Mouse (Mus musculus) heart, adult 2 months (tissue): Measurements from ENCODE around the gene St13. TPM values are rescaled to one million over a fixed set of nuclear protein-coding genes. Genes with fewer than 3 reads are reported as not detected.

Source experiments
- DNase-seq, 2 experiments: peaks; one replicate each; pipeline ENCODE4 v3.0.0; 2021
- H3K27ac ChIP-seq: fragments of 200-600 bp; 2 replicates; pipeline ENCODE4 v1.8.1; 2022
- H3K27me3 ChIP-seq: fragments of 200-500 bp; 2 replicates; pipeline ENCODE4 v1.6.1; 2012; ENCODE audit warnings: mild to moderate bottlenecking, low read length, inconsistent platforms, mixed read lengths; ENCODE audit not compliant: control insufficient read depth, insufficient read depth
- H3K36me3 ChIP-seq: fragments of 200-500 bp; 2 replicates; pipeline ENCODE4 v1.6.1; 2012; ENCODE audit warnings: low read length, inconsistent platforms; ENCODE audit not compliant: control insufficient read depth, insufficient read depth
- H3K4me1 ChIP-seq: fragments of 200-500 bp; 2 replicates; pipeline ENCODE4 v1.6.1; 2011; ENCODE audit warnings: low read length; ENCODE audit not compliant: control insufficient read depth, insufficient read depth
- H3K4me3 ChIP-seq: fragments of 200-600 bp; 2 replicates; pipeline ENCODE4 v1.8.1; 2022
- H3K79me2 ChIP-seq: fragments of 200-500 bp; replicated peaks from 2 replicates; pipeline ENCODE4 v1.6.1; 2012; ENCODE audit warnings: mild to moderate bottlenecking, inconsistent platforms, low read length, moderate library complexity, mixed read lengths; ENCODE audit not compliant: control insufficient read depth, insufficient read depth
- H3K9ac ChIP-seq: fragments of 200-500 bp; 2 replicates; pipeline ENCODE4 v1.6.1; 2012; ENCODE audit warnings: low read depth, mild to moderate bottlenecking, control low read depth, inconsistent platforms, low read length, mixed read lengths
- CTCF ChIP-seq: fragments of 200-600 bp; IDR thresholded peaks from 2 replicates; pipeline ENCODE4 v1.8.1; 2022; ENCODE audit warnings: antibody characterized with exemption, mild to moderate bottlenecking, moderate library complexity
- EP300 ChIP-seq: fragments of 200-500 bp; IDR thresholded peaks from 2 replicates; pipeline ENCODE4 v1.6.1; 2011; ENCODE audit warnings: low read depth, low read length, control low read depth; ENCODE audit not compliant: insufficient read depth
- POLR2A ChIP-seq: fragments of 200-500 bp; IDR thresholded peaks from 2 replicates; pipeline ENCODE4 v1.6.1; 2011; ENCODE audit warnings: mild to moderate bottlenecking, low read depth, low read length, control low read depth; ENCODE audit not compliant: insufficient read depth
- WGBS: fragments of 180-500 bp; shearing (Covaris S2); methylation state at CpG from one replicate; pipeline ENCODE4 v1.1.7; 2018; 5-methylcytosine and 5-hydroxymethylcytosine counted together
- intact Hi-C: fragments of 180-260 bp; cut with DNase I; formaldehyde crosslinking; loops from one replicate; pipeline ENCODE4 v1.15.1; 2025
- long read RNA-seq: library from polyadenylated mRNA; stranded (forward); transcript quantifications from one replicate; pipeline ENCODE4 v2.0.0, GENCODE M21; 2021
- polyA plus RNA-seq: library from polyadenylated mRNA; depleted of rRNA; stranded (reverse); fragments of >200 nt; gene quantifications from 2 replicates; pipeline ENCODE4 v1.2.3, GENCODE M21; 2012; rRNA removed
- total RNA-seq, 2 experiments: library from RNA; stranded (reverse); gene quantifications; 2 replicates each; pipeline ENCODE4 v1.2.3; 2021

The St13 gene
- total RNA-seq (100 to 1,000 TPM; 108 to 111 TPM), polyA plus RNA-seq (15.8 and 19.6 TPM in 2 replicates)
- long read RNA-seq, transcript St13-205 (12 exons, 3,346 nt): major isoform, 80 of 86 reads
- long read RNA-seq, partial matches to known transcripts: 2 of 86 reads
- long read RNA-seq, other reads (novel, unspliced or antisense): 4 of 86 reads

DNA sequence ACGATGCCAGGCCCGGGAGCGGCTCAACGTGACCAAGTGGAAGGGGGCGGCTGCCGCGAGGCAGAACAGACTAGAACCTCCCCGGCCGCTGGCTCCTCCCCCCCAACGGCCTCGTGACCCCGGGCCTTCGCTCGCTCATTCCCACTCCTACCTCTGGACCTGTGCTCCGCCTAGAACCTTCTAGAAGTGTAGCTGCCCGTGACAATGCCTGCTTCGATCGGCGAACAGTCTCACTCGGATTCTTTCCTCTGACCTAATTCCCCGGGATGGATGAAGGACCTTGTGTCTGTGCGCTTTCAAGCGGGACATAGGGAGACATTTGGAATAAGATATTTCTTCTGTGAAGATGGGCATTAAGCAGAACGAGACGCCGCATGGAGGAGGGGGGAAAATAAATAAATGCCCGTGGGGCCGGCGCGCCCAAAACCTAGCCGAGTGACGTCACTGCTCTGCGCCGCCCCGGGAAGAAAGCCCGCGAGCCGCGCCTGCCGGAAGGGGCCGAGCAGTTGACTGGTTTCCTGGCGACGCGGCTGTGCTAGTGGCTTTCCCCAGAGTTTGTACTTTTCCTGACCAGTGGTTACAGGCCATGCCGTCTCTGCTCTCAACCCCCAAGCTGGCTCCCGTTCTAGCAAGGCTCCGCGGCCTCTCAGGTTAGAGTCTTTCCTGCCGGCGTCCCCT lies at the start of gene St13, which contains the start of gene Xpnpep3:
St13 (minus strand) TSS at position 440 of the 678 bp plus-strand sequence.
Xpnpep3 (plus strand) TSS at position 501 of the 678 bp plus-strand sequence.
- WGBS: under 1% methylated on average over 50 of the region's 50 CpGs
- peak; percentile 97 to 100 for DNase-seq
- Histone ChIP-seq H3K27ac (peak within 1 kb of the TSS; percentile 100), H3K4me3 (peak within 1 kb of the TSS; percentile 85), H3K4me1 (peaks cover 2% of the 10 kb centered on the region), H3K27me3 (no peaks in the 10 kb centered on the region), H3K36me3 (peaks cover 10% of the 10 kb centered on the region), H3K79me2 (no peaks in the 10 kb centered on the region), H3K9ac (peak within 1 kb of the TSS; percentile 99)
- peak; percentile 94 for TF ChIP-seq EP300
- TF ChIP-seq POLR2A: peak; percentile 47; the same call in 1 of the 2 replicates
- TF ChIP-seq CTCF: no peak
- intact Hi-C loops: loop anchor here (2.0 kb wide), 1 partner anchor 39 kb away; the partner anchor contains the start of gene Slc25a17

- H3K9ac ChIP-seq: no peak overlapping the region
- no peak overlapping the region for H3K4me3 ChIP-seq
- peak in 1 of 2 experiments; percentile 18 for DNase-seq
- H3K27me3 ChIP-seq: no peaks in the 10 kb centered on the region
- no peaks in the 10 kb centered on the region for H3K36me3 ChIP-seq
- H3K27ac ChIP-seq: no peak overlapping the region
- no peaks in the 10 kb centered on the region for H3K79me2 ChIP-seq
- H3K4me1 ChIP-seq: no peaks in the 10 kb centered on the region; the same call in 1 of the 2 replicates
- WGBS: 34% methylated on average over 3 of the region's 3 CpGs
- intact Hi-C loops: loop anchor here (1.0 to 2.0 kb wide), 2 partner anchors 158 to 222 kb away; no protein-coding TSS in a partner anchor
- peak; percentile 96 for TF ChIP-seq CTCF
- TF ChIP-seq POLR2A: no peak
Measured at GRCm38 (mm10) chr15:81448463-81448862, 48.6 kb upstream of the St13 start.

- Histone ChIP-seq H3K79me2 (no peaks in the 10 kb centered on the region), H3K9ac (no peak overlapping the region), H3K4me1 (no peaks in the 10 kb centered on the region), H3K36me3 (no peaks in the 10 kb centered on the region), H3K4me3 (no peak overlapping the region), H3K27ac (no peak overlapping the region), H3K27me3 (no peaks in the 10 kb centered on the region)
- DNase-seq: no peak
- TF ChIP-seq POLR2A (no peak), CTCF (no peak), EP300 (no peak)
- intact Hi-C loops: no loop called here
Measured at GRCm38 (mm10) chr15:81439236-81439635, 39.4 kb upstream of the St13 start.

DNA sequence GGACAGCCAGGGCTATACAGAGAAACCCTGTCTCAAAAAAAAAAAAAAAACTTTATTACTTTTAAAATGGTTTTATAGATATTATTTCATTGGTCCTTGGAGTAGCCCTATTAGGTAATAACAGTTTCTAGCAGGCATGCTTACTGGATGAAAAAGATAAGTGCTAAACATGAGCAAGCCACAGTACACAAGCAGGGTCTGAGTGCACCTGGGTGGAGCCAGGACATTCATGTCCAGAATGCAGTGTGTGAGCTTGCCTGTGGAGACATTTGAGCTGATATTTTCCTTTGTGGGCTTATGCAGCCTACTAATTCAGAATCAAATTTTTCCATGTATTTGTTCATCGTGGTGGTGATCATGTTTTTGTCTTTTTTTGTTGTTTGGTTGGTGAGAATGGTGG lies 38.5 kb upstream of the St13 start:
- H3K4me1 ChIP-seq: no peaks in the 10 kb centered on the region
- DNase-seq: no peak
- H3K4me3 ChIP-seq: no peak overlapping the region
- no peak overlapping the region for H3K27ac ChIP-seq
- intact Hi-C loops: no loop called here
- 97% methylated on average over 1 of the region's 1 CpGs for WGBS
- TF ChIP-seq CTCF (no peak), POLR2A (no peak), EP300 (no peak)
- H3K79me2 ChIP-seq: no peaks in the 10 kb centered on the region
- H3K9ac ChIP-seq: no peak overlapping the region
- H3K36me3 ChIP-seq: no peaks in the 10 kb centered on the region
- H3K27me3 ChIP-seq: no peaks in the 10 kb centered on the region

- TF ChIP-seq CTCF (no peak), POLR2A (no peak), EP300 (no peak)
- 78% methylated on average over 1 of the region's 1 CpGs for WGBS
- Histone ChIP-seq H3K27ac (no peak overlapping the region), H3K79me2 (no peaks in the 10 kb centered on the region), H3K9ac (no peak overlapping the region), H3K27me3 (no peaks in the 10 kb centered on the region), H3K4me1 (no peaks in the 10 kb centered on the region), H3K4me3 (no peak overlapping the region), H3K36me3 (no peaks in the 10 kb centered on the region)
- DNase-seq: no peak
- intact Hi-C loops: no loop called here
Measured at GRCm38 (mm10) chr15:81431195-81431594, 31.3 kb upstream of the St13 start.

GRCm38 (mm10) chr15:81427947-81428346 lies 28.1 kb upstream of the St13 start:
- DNase-seq: no peak
- Histone ChIP-seq H3K27ac (no peak overlapping the region), H3K4me3 (no peak overlapping the region), H3K36me3 (no peaks in the 10 kb centered on the region), H3K4me1 (no peaks in the 10 kb centered on the region), H3K9ac (no peak overlapping the region), H3K27me3 (no peaks in the 10 kb centered on the region), H3K79me2 (no peaks in the 10 kb centered on the region)
- TF ChIP-seq CTCF (no peak), EP300 (no peak), POLR2A (no peak)
- intact Hi-C loops: no loop called here
- WGBS: 75% methylated on average over 2 of the region's 2 CpGs
